Mouse (Mus musculus) bone marrow, adult 2 months (tissue): ENCODE results near the gene BC048562. TPM values are rescaled to one million over a fixed set of nuclear protein-coding genes. Genes with fewer than 3 reads are reported as not detected.

Experiments used
- H3K27ac ChIP-seq: fragments of 200-500 bp; 2 replicates; pipeline ENCODE4 v1.5.1; 2012; ENCODE audit warnings: low read depth, mild to moderate bottlenecking, control low read depth, inconsistent platforms, low read length; ENCODE audit not compliant: control insufficient read depth, poor library complexity, insufficient read depth
- H3K4me1 ChIP-seq: fragments of 200-500 bp; 2 replicates; pipeline ENCODE4 v1.6.1; 2011; ENCODE audit warnings: low read length; ENCODE audit not compliant: control insufficient read depth, insufficient read depth
- H3K4me3 ChIP-seq: fragments of 200-500 bp; replicated peaks from 2 replicates; pipeline ENCODE3; 2011; ENCODE audit warnings: mild to moderate bottlenecking, low read depth, low read length, control low read depth; ENCODE audit not compliant: control insufficient read depth
- CTCF ChIP-seq: fragments of 200-500 bp; IDR thresholded peaks from 2 replicates; pipeline ENCODE4 v1.5.1; 2011; ENCODE audit warnings: low read length, control low read depth; ENCODE audit not compliant: control insufficient read depth, insufficient read depth
- POLR2A ChIP-seq: fragments of 200-500 bp; IDR thresholded peaks from 2 replicates; pipeline ENCODE4 v1.6.1; 2011; ENCODE audit warnings: low read depth, mild to moderate bottlenecking, control low read depth, low read length, borderline replicate concordance; ENCODE audit not compliant: control insufficient read depth
- WGBS: fragments of 180-500 bp; shearing (Covaris S2); methylation state at CpG from one replicate; pipeline ENCODE4 v1.1.7; 2018; 5-methylcytosine and 5-hydroxymethylcytosine counted together
- polyA plus RNA-seq: library from polyadenylated mRNA; stranded (reverse); fragments of >200 nt; gene quantifications from 2 replicates; pipeline ENCODE4 v1.2.4, GENCODE M21; 2011; ENCODE audit warnings: low replicate concordance; ENCODE audit not compliant: missing spikeins, insufficient read depth, insufficient read length

Gene BC048562
- polyA plus RNA-seq, 1 experiment = not detected

DNA sequence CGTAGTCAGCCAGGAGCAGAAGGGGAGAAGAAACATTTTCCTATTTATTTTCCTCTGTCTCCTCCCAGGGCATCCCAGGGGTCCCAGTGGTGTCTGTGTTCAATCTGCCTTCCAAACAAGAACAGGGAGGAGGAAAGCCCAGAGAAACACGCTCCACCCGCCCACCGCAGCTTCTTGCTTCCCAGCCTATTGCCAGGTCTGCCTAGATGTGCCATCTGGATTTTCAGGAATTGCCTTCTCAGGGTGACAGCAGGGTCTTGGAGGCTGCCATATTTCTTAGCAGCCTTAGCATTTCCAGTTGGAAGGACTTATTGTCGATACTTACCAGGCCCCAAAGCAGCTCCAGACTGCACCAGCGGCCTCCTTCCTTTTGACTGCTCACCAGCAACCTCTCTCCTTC lies 2.9 kb downstream of the BC048562 start:
- TF ChIP-seq CTCF (no peak), POLR2A (no peak)
- WGBS = 89% methylated on average over 6 of the region's 6 CpGs
- Histone ChIP-seq H3K4me1 (no peaks in the 10 kb centered on the region; the same call in 1 of the 2 replicates), H3K27ac (no peak overlapping the region), H3K4me3 (no peak overlapping the region)

- Histone ChIP-seq H3K27ac (no peak overlapping the region), H3K4me3 (no peak overlapping the region), H3K4me1 (peaks cover 6% of the 10 kb centered on the region)
- TF ChIP-seq CTCF (no peak), POLR2A (no peak)
- WGBS = 75% methylated on average over 5 of the region's 5 CpGs
Measured at GRCm38 (mm10) chr9:108440485-108440884, 4.2 kb downstream of the BC048562 start.

DNA sequence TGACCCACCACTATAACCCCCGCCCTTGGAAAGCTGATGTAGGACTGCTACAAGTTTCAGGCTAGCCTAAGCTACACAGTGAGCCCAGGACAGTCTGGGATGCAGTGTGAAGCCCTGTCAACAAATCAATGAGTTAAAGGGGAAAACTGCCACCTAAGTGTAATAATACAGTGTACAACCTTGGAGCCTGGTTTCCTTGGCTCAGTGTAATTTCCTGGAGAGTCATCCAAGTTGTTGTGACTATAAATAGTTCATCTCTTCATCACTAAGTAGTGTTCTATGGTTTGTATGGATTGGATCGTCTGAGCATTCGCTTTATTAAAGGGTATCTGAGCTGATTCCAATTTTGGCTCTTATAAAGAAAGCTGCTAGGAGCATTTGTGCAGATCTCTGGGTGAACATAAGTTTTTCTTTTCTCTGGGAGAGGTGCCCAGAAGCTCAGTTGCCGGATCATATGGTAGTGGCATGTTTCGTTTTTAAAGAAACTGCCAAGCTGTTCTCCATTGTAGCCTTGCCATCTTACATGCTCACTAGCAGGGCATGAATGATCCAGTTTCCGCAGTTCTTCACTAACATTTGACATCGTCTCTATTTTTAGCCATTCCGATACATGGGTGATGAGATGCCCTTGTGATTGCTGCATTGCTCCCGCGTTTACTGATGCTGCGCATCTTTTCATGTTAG lies 5.1 kb downstream of the BC048562 start:
- H3K4me3 ChIP-seq = no peak overlapping the region
- no peak overlapping the region for H3K27ac ChIP-seq
- TF ChIP-seq CTCF (no peak), POLR2A (no peak)
- WGBS = 88% methylated on average over 11 of the region's 11 CpGs
- H3K4me1 ChIP-seq = peaks cover 9% of the 10 kb centered on the region

- Histone ChIP-seq H3K27ac (no peak overlapping the region), H3K4me3 (no peak overlapping the region), H3K4me1 (peaks cover 9% of the 10 kb centered on the region)
- 21% methylated on average over 9 of the region's 9 CpGs for WGBS
- TF ChIP-seq CTCF = no peak
Measured at GRCm38 (mm10) chr9:108445125-108445524, 8.8 kb downstream of the BC048562 start.

DNA sequence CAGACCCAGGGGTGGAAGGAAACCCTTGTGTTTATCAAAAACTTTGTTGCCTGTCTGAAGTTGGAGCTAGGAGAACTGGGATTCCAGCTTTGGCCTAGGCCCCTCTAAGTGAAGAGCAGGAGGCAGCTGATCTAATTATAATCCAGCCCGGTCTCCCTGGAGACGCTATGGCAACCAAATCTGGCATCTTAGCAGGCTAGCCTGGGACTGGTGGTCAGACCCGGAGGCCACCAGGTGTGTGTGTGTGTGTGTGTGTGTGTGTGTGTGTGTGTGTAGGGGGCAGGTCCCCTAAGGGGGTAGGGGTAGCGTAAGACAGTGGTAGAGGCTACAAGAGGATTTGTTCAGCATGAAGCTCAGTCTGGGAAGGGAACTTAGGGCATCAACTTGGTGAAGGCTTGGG lies 13.6 kb downstream of the BC048562 start:
- Histone ChIP-seq H3K4me3 (no peak overlapping the region), H3K4me1 (peaks cover 6% of the 10 kb centered on the region), H3K27ac (no peak overlapping the region)
- TF ChIP-seq POLR2A = no peak
- no peak for TF ChIP-seq CTCF
- 72% methylated on average over 4 of the region's 4 CpGs for WGBS

DNA sequence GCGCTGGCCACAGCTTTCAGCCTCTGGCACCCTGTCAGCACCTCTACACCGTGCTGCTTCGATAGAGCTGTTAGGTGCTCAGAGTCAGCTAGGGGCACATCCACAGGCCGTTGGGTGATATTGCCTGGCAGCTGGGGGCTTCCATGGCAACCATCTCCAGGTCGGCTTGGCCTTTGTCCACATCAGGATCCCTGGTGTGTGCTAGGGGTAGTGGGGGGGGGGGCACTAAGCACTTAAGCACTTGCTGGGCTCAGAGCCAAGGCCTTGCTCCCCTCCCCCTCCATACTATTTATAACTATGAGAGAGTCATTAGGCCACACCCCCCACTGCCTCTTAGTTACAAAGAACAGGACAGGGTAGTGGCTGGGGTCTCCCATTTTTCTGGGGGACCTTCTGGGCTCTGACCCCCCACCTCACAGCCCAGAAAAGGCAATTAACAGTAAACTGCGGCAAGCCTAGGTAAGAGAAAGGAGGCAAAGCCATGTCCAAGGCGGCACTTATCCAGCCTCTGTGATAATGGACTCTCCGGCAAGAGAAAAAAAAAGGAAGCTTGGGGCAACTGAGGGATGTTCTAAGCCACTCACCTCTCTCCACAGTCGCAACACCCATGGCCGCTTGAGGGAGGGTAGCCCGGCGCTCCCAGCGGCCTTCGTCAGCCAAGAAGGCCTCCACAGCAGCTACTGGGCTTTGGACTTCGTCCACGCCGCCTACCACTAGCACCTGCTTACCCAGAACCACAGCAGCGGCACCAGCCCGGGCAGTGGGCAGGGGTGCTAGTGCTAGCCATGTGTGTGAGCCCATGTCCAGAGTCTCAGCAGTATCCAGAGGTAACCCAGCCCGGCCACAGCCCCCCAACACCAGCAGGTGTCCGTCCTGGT lies 14.2 kb downstream of the BC048562 start:
- Histone ChIP-seq H3K4me1 (peaks cover 3% of the 10 kb centered on the region), H3K27ac (peak overlapping the region; percentile 1; the same call in 1 of the 2 replicates), H3K4me3 (no peak overlapping the region)
- 59% methylated on average over 21 of the region's 21 CpGs for WGBS
- TF ChIP-seq CTCF = no peak
- TF ChIP-seq POLR2A = no peak

DNA sequence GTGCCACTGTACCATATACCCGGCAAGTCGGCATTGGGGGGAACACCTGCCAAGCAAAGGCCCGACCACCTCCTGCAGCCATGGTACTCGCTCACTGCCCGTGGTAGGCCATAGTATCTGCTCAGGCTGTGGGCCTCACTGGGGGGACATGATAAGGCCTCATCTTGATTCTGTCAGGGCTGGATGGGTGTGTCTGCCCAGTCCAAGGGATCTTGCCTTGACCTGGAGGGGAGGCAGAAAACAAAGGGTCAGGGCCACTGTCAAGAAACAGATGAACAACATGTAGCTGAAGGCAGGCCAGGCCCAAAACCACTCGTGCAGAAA lies 14.8 kb downstream of the BC048562 start:
- no peaks in the 10 kb centered on the region for H3K4me1 ChIP-seq
- TF ChIP-seq CTCF (no peak), POLR2A (no peak)
- WGBS = 68% methylated on average over 6 of the region's 6 CpGs
- peak overlapping the region; percentile 1; the same call in 1 of the 2 replicates for H3K27ac ChIP-seq
- H3K4me3 ChIP-seq = no peak overlapping the region

DNA sequence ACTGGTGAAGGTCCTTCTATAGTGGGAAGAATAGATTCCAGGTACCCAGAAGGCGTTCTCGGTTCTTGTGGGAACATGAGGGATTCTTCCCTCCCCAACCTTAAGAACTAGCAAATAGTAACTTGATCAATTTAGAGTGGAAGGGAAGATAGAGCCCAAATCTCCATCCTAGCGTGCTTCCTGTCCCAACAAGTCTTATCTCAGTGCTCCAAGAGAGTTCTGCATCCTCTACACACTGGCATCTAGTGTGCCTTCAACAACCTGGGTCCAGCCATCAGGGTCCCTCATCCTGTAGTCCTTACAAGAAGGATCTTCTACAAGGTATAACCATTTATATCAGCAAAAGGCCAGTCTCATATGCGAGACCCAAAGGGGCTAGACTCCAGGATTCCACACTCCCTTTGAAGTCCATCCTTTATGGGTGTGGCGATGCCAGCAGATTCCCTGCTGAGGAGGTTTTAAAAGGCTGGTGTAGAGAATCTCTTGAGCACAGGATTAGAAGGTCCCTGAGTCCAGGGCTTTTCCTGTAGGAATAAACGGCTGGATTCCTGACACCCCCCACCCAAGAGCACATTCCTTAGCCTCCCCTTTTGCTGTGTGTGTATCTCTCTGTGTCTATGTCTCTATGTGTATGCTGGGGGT lies 15.4 kb downstream of the BC048562 start:
- no peak overlapping the region for H3K4me3 ChIP-seq
- no peak overlapping the region for H3K27ac ChIP-seq
- no peak for TF ChIP-seq POLR2A
- TF ChIP-seq CTCF = no peak
- WGBS = 64% methylated on average over 6 of the region's 6 CpGs
- no peaks in the 10 kb centered on the region for H3K4me1 ChIP-seq
